Mouse (Mus musculus) heart, embryonic 13.5 days (tissue): ENCODE measurements at regions not wholly inside any gene's neighbourhood (a gene's known extent, or its start where the extent isn't known, plus 50 kb on each side); places are given as distances from the start of the nearest gene placed in this dataset.
"Not testable (repeated sequence)": the region's sequence is repeated elsewhere in the genome, so short reads cannot be mapped to it uniquely, and the experiment has no call there.

Source experiments
- ATAC-seq: fragments of 200-750 bp; cut with Nextera tagmentation; 2 replicates; pipeline ENCODE4 v1.8.0; 2017; ENCODE audit warnings: moderate TSS enrichment; ENCODE audit not compliant: insufficient number of reproducible peaks, low FRiP score, low TSS enrichment; ENCODE audit errors: extremely low read depth
- H3K27ac ChIP-seq: fragments of 300-500 bp; sonication (generic); replicated peaks from 2 replicates; pipeline ENCODE4 v1.5.1; 2015; ENCODE audit warnings: moderate library complexity, mild to moderate bottlenecking, inconsistent platforms
- H3K27me3 ChIP-seq: fragments of 300-500 bp; sonication (generic); replicated peaks from 2 replicates; pipeline ENCODE4 v1.6.1; 2015; ENCODE audit warnings: mild to moderate bottlenecking, inconsistent platforms
- H3K36me3 ChIP-seq: fragments of 300-500 bp; sonication (generic); 2 replicates; pipeline ENCODE4 v1.6.1; 2015; ENCODE audit warnings: mild to moderate bottlenecking, inconsistent platforms
- H3K4me1 ChIP-seq: fragments of 300-500 bp; sonication (generic); 2 replicates; pipeline ENCODE4 v1.6.1; 2015; ENCODE audit warnings: inconsistent platforms
- H3K4me2 ChIP-seq: fragments of 300-500 bp; sonication (generic); 2 replicates; pipeline ENCODE4 v1.6.1; 2015; ENCODE audit warnings: inconsistent platforms, mild to moderate bottlenecking, moderate library complexity
- H3K4me3 ChIP-seq: fragments of 300-500 bp; sonication (generic); 2 replicates; pipeline ENCODE4 v1.5.1; 2015; ENCODE audit warnings: moderate library complexity, mild to moderate bottlenecking, inconsistent platforms
- H3K9ac ChIP-seq: fragments of 300-500 bp; sonication (generic); 2 replicates; pipeline ENCODE4 v1.6.1; 2015; ENCODE audit warnings: inconsistent platforms, mild to moderate bottlenecking, moderate library complexity
- H3K9me3 ChIP-seq: fragments of 300-500 bp; sonication (generic); 2 replicates; pipeline ENCODE4 v1.6.1; 2016; ENCODE audit warnings: inconsistent platforms
- WGBS: fragments of 180-500 bp; shearing (Covaris S2); methylation state at CpG from one replicate; pipeline ENCODE4 v1.1.7; 2015; ENCODE audit warnings: mixed read lengths; 5-methylcytosine and 5-hydroxymethylcytosine counted together

- H3K4me2 ChIP-seq, H3K36me3 ChIP-seq, ATAC-seq, H3K9me3 ChIP-seq, H3K27me3 ChIP-seq, H3K4me3 ChIP-seq, H3K27ac ChIP-seq, H3K9ac ChIP-seq, H3K4me1 ChIP-seq: not testable (repeated sequence)
- 84% methylated on average over 2 of the region's 2 CpGs for WGBS
These were observed 971.2 kb downstream of the Agbl1 start for GRCm38 (mm10) chr7:77200903-77201302.

DNA sequence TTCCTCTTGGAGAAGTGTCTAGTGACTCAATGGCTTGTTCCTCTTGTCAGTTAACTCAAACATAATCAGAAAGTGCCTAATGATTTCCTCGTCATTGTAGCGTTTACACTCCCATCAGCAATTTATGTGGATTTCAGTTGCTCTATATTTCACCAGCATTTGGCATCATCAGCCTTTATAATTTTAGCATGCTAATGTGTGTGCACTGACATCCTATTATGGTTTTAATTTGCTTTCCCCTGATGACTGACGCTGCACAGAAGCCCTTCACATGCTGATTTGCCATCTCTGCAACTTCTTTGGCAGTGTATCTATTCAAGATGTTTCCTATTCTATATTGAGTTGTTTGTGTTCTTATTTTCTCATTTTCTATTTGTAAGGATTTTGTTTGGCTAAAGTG lies 975.9 kb downstream of the Agbl1 start:
- H3K9me3 ChIP-seq = no peaks in the 10 kb centered on the region
- no peak for ATAC-seq
- H3K27me3 ChIP-seq = no peaks in the 10 kb centered on the region
- no peaks in the 10 kb centered on the region for H3K36me3 ChIP-seq
- no peak overlapping the region for H3K4me3 ChIP-seq
- 66% methylated on average over 3 of the region's 3 CpGs for WGBS
- H3K27ac ChIP-seq = no peak overlapping the region
- no peak overlapping the region for H3K9ac ChIP-seq
- H3K4me1 ChIP-seq = no peaks in the 10 kb centered on the region
- no peak overlapping the region for H3K4me2 ChIP-seq

DNA sequence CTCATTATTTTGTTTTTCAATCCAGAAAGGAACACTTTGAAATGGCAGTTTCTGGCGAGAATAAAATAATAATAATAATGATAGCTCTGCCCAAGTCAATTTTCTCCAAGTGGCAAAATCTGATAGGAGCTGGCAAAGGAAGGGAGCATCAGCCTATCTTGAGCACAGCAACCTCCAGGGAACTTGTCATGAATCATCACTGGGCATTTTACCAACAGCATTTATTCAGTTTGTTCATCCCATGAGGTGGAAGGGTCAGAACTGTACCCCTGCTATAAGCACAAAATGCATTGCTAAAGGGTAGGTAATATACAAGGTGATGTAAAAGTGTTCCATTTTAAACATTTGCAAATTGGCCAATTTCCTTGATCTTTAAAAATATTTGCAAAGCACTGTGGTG lies 1019.7 kb downstream of the Agbl1 start:
- no peak for ATAC-seq
- H3K27ac ChIP-seq = no peak overlapping the region
- no peaks in the 10 kb centered on the region for H3K9me3 ChIP-seq
- H3K4me1 ChIP-seq = no peaks in the 10 kb centered on the region
- H3K4me2 ChIP-seq = no peak overlapping the region
- H3K27me3 ChIP-seq = no peaks in the 10 kb centered on the region
- H3K36me3 ChIP-seq = no peaks in the 10 kb centered on the region
- no peak overlapping the region for H3K9ac ChIP-seq
- H3K4me3 ChIP-seq = no peak overlapping the region
- WGBS = 64% methylated on average over 1 of the region's 1 CpGs

DNA sequence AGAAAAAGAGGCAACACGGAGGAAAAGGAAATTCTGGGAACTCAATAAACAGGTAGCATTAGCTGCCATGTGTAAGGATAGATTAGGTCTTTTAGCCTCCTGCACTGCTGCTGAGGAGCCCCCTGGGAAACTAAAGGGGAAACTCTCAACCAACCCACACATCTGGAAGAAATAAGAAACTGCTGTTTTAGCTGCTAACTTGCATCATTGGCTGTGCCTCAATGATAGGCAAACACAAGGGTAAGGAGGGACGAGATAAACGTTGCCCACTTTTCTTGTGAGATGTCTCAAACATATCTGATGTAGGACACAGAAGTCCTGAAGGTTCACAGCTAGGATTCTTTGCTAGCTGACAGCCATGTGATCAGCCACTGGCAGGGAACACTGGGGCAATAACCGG lies 1058.0 kb downstream of the Agbl1 start:
- no peak overlapping the region for H3K9ac ChIP-seq
- no peak overlapping the region for H3K4me3 ChIP-seq
- 42% methylated on average over 4 of the region's 4 CpGs for WGBS
- H3K36me3 ChIP-seq = no peaks in the 10 kb centered on the region
- H3K27ac ChIP-seq = no peak overlapping the region
- H3K27me3 ChIP-seq = no peaks in the 10 kb centered on the region
- no peak for ATAC-seq
- H3K9me3 ChIP-seq = no peaks in the 10 kb centered on the region
- no peaks in the 10 kb centered on the region for H3K4me1 ChIP-seq
- no peak overlapping the region for H3K4me2 ChIP-seq

- Histone ChIP-seq H3K9me3 (no peaks in the 10 kb centered on the region), H3K27me3 (no peaks in the 10 kb centered on the region), H3K4me2 (no peak overlapping the region), H3K27ac (no peak overlapping the region), H3K4me1 (no peaks in the 10 kb centered on the region), H3K9ac (no peak overlapping the region), H3K36me3 (no peaks in the 10 kb centered on the region), H3K4me3 (no peak overlapping the region)
- 32% methylated on average over 5 of the region's 5 CpGs for WGBS
- ATAC-seq = no peak
These were observed 1065.4 kb downstream of the Agbl1 start for GRCm38 (mm10) chr7:77294984-77295642.

GRCm38 (mm10) chr7:77303227-77303626 lies 1073.5 kb downstream of the Agbl1 start:
- H3K4me3 ChIP-seq = peak overlapping the region; percentile 33; the same call in 1 of the 2 replicates
- H3K27ac ChIP-seq = no peak overlapping the region
- no peak for ATAC-seq
- H3K4me1 ChIP-seq = peaks cover 7% of the 10 kb centered on the region; the same call in 1 of the 2 replicates
- no peaks in the 10 kb centered on the region for H3K36me3 ChIP-seq
- 47% methylated on average over 3 of the region's 3 CpGs for WGBS
- H3K9ac ChIP-seq = no peak overlapping the region
- H3K4me2 ChIP-seq = peak overlapping the region; percentile 58
- no peaks in the 10 kb centered on the region for H3K27me3 ChIP-seq
- no peaks in the 10 kb centered on the region for H3K9me3 ChIP-seq

GRCm38 (mm10) chr7:77303935-77304334 lies 1074.2 kb downstream of the Agbl1 start:
- 4% methylated on average over 11 of the region's 11 CpGs for WGBS

GRCm38 (mm10) chr7:77305471-77305870 lies 1075.8 kb downstream of the Agbl1 start:
- no peak overlapping the region for H3K4me3 ChIP-seq
- WGBS = 71% methylated on average over 3 of the region's 3 CpGs

More at GRCm38 (mm10) chr7:77303935-77304334, 1074.2 kb downstream of the Agbl1 start:
- H3K27ac ChIP-seq = no peak overlapping the region
- H3K4me1 ChIP-seq = peaks cover 7% of the 10 kb centered on the region; the same call in 1 of the 2 replicates
- no peaks in the 10 kb centered on the region for H3K9me3 ChIP-seq
- H3K27me3 ChIP-seq = no peaks in the 10 kb centered on the region
- H3K36me3 ChIP-seq = no peaks in the 10 kb centered on the region
- ATAC-seq = no peak
- peak overlapping the region; percentile 58 for H3K4me2 ChIP-seq
- peak overlapping the region; percentile 33 for H3K4me3 ChIP-seq
- H3K9ac ChIP-seq = no peak overlapping the region

GRCm38 (mm10) chr7:77311661-77312060 lies 1082.0 kb downstream of the Agbl1 start:
- 69% methylated on average over 2 of the region's 2 CpGs for WGBS
- no peak for ATAC-seq
- Histone ChIP-seq H3K9me3 (no peaks in the 10 kb centered on the region), H3K27me3 (no peaks in the 10 kb centered on the region), H3K4me1 (no peaks in the 10 kb centered on the region), H3K27ac (no peak overlapping the region), H3K9ac (no peak overlapping the region), H3K4me3 (no peak overlapping the region), H3K4me2 (no peak overlapping the region), H3K36me3 (no peaks in the 10 kb centered on the region)

More at GRCm38 (mm10) chr7:77305471-77305870, 1075.8 kb downstream of the Agbl1 start:
- Histone ChIP-seq H3K9ac (no peak overlapping the region), H3K9me3 (no peaks in the 10 kb centered on the region), H3K36me3 (no peaks in the 10 kb centered on the region), H3K27me3 (no peaks in the 10 kb centered on the region), H3K27ac (no peak overlapping the region), H3K4me1 (peaks cover 7% of the 10 kb centered on the region; the same call in 1 of the 2 replicates), H3K4me2 (no peak overlapping the region)
- ATAC-seq = no peak

DNA sequence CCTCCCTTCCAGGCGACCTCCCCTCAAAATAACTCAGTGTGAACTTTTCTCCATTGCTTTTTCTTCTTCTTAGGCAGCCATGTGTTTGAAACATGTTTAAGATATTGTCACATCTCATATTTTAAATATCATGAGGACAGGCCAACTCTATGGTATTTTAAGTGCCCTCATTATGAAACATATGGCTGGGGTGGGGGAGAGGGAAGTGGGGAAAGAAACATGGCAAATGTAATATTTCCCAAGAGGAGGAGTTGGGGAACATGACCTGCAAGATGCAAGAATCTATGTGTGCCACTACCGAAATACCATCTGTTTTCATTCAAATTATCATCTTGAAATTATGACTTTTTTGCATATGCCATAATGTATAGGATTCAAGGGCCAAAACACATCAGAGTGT lies 1095.5 kb downstream of the Agbl1 start:
- ATAC-seq = no peak
- Histone ChIP-seq H3K4me1 (no peaks in the 10 kb centered on the region), H3K4me3 (no peak overlapping the region), H3K27me3 (no peaks in the 10 kb centered on the region), H3K27ac (no peak overlapping the region), H3K4me2 (no peak overlapping the region), H3K9ac (no peak overlapping the region), H3K36me3 (no peaks in the 10 kb centered on the region), H3K9me3 (no peaks in the 10 kb centered on the region)
- WGBS = 53% methylated on average over 2 of the region's 2 CpGs

DNA sequence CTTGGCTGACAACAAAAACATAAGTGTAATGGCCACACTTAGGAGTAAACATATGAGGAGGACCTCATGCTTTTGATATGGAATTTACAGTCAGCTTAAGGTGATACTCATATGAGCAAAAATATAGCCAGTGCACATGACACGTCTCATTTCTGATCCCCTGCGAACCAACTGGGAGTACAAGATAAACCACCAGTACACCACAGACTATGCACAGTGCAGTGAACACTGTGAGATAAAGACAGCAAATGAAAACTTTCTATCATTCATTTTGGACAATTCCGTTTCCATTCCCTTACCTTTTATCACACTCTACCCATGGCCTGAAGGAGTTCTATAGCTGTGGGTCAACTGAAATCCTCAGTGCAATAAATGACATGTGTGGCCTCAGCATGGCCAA lies 1097.1 kb downstream of the Agbl1 start:
- ATAC-seq = no peak
- Histone ChIP-seq H3K9ac (no peak overlapping the region), H3K4me2 (no peak overlapping the region), H3K4me1 (no peaks in the 10 kb centered on the region), H3K27ac (no peak overlapping the region), H3K36me3 (no peaks in the 10 kb centered on the region), H3K9me3 (no peaks in the 10 kb centered on the region), H3K27me3 (no peaks in the 10 kb centered on the region), H3K4me3 (no peak overlapping the region)
- WGBS = 73% methylated on average over 3 of the region's 3 CpGs

GRCm38 (mm10) chr7:77327516-77327915 lies 1097.8 kb downstream of the Agbl1 start:
- no peak overlapping the region for H3K9ac ChIP-seq
- H3K4me2 ChIP-seq = no peak overlapping the region
- no peaks in the 10 kb centered on the region for H3K36me3 ChIP-seq
- no peaks in the 10 kb centered on the region for H3K9me3 ChIP-seq
- no peak overlapping the region for H3K4me3 ChIP-seq
- no peak for ATAC-seq
- no peaks in the 10 kb centered on the region for H3K27me3 ChIP-seq
- H3K27ac ChIP-seq = no peak overlapping the region
- H3K4me1 ChIP-seq = no peaks in the 10 kb centered on the region
- 53% methylated on average over 2 of the region's 2 CpGs for WGBS
